Mouse (Mus musculus) cerebellum, postnatal 4 days (tissue): ENCODE results near the gene Gm29776.
A peak's percentile ranks its signal among the peaks of the same experiment; 100 is the strongest.

Experiments
- DNase-seq, 2 experiments: peaks; one replicate each; pipeline ENCODE4 v3.0.0; 2022; ENCODE audit warnings: low spot score in 2 of 2, mixed read lengths in 1 of 2

Gm29776 gene

DNA sequence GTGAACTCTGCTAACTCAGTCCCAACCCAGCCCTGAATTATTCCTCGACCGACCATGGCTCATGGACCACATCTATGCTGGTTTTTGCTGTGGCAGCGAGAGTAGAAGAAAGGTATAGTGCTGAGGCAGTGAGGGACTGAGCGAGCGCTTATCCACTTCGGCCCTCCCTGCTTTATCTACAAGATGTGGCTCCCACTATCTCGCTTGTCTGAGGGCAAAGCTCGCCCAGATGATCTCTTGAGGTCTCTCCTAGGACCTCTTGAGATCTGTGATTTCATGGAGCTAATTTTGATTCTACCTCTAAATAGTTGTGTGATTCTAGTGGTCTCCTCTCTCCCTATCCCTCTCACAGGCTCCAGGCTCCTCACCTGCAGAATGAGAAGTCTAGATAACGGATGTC lies 10.4 kb upstream of the Gm29776 start:
- no peak for DNase-seq

DNA sequence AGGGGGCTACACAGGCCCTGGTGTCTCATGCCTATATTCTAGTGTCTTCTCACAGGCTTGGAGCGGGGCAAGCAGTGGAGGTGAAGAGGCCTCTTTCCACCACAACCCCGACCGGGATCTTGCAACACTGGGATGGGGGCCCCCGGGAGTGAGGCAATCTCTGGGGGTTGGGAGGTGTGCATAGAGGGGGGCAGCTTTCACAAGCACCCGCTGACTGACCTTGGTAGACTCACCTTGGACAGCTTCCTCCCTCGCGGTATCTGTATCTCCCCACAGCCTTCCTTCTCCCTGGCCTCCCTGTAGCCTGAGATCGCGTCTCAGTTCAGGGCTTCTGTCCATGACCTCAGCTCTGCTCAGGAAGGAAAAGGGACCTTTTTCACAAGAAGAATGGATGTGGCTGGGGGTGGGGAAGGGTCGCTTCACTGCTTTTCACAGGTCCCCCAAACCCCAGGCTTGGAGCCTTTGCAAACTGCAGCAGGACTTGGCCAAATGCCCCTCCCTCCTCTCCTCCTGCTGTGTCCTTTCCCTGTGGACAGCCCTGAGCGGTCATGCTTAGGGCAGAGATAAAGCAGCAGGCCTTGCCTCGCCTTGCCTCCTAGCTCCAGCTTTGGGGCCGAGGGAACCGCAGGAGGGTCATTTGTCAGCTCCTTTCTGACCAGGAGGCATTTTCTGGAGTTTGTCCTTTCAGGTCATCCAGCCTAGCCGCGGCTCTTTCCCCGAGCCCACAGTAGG lies 8.1 kb upstream of the Gm29776 start:
- no peak for DNase-seq

DNA sequence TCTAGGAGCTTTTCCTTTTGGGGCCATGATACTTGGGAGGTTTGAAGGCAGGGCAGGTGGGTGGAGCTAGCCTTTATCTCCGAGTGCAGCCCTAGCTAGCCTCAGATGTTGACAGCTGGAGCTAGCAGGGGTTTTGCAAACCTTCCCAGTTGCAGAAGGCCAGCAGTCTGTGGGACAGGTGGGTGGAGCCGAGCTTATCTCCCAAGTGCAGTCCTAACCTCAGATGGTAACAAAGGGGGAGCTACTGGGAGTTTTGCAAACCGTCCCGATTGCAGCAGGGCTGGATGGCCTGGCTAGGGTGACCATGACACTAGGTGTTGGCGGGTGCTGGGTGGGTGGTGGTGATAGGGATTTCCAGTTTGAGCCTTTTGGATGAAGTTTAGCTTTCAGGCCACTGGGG lies 7.2 kb upstream of the Gm29776 start:
- DNase-seq, result no peak

DNA sequence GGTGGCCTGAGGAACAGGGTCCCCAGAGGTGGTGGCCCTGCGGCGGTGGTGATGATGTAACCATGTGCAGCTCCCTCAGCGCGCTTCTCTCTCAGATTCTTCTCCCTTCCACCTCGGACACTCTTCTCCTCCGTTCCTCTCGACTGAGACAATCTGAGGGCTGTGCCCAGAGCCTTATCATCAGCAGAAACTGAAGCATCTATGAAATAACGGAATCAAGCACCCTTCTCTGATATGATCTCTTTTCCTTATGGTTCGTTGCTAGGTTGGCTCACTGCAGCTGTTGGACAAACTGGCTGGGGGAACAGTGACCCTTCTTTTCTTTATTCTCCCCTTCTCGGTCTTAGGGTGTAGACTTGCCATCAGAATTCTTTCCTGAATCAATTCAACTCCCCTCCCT lies 4.6 kb upstream of the Gm29776 start:
- DNase-seq, result no peak

DNA sequence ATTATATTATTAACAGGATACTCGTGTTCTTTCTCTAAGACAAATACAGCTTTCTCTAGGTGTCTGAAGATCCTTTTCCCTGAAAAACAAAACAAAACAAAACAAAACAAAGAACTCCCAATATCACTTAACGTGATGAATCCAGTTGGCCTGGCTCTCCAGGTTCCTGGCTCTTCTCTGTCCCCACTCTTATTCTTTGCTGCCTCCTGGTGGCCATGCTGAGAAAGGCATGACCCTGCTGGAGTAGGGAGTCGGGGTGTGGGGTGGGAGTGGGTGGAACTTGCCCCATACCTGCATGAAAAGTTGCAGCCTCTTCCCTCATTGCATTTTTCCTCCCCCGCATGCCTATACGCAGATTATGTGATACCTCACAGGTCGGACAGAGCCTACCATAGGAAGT lies 2.7 kb upstream of the Gm29776 start:
- peak; percentile 74 to 77 for DNase-seq

DNA sequence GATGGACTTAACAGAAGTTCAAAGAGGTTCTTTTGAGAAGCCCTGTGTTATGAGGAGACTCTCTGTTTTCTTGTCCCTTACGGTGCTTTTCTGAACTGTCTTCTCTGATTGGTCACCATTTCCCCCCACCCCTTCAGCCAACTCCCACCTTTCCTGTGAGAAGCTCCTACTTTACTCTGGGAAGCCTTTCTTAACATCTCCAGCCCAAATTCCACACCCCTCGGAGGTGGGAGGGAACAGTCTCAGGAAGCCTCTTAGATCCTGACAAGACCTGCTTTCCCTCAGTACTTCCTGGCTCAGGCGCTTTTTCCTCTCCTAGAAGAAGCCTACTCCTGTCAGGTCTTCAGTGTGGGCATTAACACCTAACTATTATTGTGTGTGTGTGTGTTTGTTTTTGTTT lies 953 bp upstream of the Gm29776 start:
- no peak for DNase-seq

DNA sequence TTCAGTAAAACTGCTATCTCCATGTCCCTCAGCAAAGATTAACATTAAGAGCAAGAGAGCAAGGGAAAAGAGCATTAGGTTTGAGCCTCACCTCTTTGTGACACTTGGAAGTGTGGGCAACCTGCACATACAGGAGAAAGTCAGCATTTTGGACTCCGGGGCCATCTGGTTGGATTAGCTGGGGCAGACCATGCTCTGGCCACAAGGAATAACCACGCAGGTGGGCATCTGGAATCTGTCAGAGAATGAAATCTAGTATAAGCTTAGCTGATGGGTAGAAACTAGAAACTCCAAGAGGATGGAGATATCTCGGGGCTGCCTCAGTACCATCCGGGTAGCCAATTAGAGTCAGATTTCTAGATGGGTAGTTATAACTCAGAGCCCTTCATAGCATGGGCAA lies 1.9 kb downstream of the Gm29776 start:
- DNase-seq, result no peak

DNA sequence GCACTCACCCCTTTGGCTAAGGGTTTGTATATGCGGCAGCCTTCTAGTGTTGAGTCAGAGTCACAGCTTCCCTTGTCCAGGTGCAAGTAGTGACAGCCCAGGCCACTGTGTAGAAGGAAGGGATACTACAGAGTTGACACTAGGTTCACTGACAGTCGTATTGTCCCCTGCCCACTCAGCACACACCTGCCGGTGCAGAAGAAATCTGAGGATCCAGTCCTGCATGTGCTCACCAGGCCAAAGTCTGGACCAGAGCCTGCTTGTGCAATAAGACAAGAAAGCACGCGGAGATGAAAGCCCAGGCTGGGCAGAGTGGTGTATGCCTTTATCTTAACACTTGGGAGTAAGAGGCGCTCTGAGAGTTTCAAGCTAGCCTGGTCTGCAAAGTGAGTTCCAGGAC lies 3.6 kb downstream of the Gm29776 start:
- DNase-seq, result no peak

DNA sequence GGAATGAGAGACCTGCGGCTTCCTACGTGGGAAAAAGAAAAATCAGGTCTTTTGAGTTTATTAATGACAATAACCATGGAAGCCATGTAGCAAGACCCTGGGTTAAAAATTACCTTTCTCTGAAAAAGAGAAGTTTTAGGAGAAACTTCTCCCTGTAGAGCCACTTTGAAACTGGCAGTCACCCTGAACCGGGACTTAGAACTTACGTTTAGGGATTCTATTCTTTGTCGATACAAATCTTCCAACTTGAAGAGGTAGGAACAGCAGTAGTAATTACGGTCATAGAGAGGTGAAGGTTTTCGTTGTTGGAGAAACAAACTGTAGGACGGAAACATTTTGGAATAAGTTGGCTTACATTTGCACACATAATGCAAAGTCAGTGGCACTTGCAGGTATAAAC lies 11.4 kb downstream of the Gm29776 start:
- DNase-seq, result no peak

DNA sequence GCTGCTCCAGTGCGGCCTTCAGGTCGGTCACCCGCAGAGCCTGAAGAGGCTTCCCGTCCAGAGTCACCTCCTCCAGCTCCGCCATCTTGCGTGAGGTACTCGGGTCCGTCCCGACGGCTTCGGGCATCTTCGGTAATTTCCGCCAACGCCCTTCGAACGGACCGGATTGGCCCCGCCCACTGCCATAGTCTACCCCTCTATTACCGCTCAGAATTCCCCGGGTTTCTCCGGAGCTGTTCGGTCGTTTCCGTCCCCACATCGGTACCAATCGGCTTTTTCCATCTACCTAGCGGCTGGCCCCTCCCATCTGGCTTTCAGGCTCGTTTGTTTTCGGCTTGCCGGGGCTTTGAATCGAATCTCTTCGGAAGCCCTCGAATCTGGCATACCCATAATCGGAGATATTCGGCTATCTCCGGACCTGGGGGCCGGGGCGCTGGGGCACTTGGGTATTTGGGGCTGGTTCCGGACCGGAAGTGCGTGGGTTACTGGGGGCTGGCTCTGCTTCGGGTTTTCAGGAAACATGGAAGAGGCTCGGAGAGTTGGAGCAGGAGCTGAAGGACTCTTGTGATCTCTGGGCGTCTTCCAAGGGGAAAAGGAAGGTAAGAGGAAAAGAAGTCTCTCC lies 12.0 kb downstream of the Gm29776 start, which contains the start of gene Acin1:
Acin1 (minus strand) TSS at position 410 of the 622 bp plus-strand sequence.
- DNase-seq, result peak; percentile 100

DNA sequence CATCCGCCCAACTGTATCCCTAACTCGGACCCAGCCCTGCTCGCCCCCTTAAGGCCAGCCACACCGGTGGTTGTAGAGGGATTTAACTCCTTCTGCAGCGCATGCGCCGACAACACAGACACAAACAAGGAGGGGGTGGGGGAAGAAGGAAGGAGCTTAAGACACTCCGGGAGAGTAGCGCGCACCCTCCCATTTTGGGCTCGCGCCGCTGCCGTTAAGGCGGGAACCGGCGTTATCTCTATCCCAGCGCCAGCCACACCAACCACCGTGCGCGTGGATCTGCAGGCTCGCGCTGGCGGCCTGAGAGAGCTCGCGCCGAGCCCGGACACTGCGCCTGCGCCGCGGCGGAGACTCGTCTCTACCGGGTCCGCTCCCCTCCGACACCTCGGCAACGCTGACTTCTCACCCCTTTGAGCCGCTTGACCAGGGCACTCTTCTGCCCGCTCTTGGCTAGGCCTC lies 12.5 kb downstream of the Gm29776 start, which contains the start of gene 1700123O20Rik:
1700123O20Rik (plus strand) TSS at position 154 of the 459 bp plus-strand sequence.
- peak in 1 of 2 experiments; percentile 75 for DNase-seq

DNA sequence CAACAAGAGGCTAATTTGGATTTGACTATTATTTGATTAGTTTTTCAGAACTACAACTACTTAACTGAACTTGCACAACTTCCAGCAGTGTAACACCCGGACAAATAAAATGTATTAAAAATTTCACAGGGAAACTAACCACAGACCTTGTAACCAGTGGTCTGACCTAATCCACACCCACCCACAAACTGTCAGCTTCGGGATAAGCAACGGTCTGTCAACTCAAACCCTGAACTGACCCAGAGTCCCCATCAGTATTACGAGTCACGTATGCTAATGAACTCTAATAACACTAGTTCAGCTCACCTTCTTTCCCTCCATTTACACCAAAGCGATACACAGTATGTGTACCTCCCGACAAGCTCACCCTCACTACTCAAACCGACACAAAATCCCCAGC lies 13.2 kb downstream of the Gm29776 start:
- DNase-seq, result no peak

DNA sequence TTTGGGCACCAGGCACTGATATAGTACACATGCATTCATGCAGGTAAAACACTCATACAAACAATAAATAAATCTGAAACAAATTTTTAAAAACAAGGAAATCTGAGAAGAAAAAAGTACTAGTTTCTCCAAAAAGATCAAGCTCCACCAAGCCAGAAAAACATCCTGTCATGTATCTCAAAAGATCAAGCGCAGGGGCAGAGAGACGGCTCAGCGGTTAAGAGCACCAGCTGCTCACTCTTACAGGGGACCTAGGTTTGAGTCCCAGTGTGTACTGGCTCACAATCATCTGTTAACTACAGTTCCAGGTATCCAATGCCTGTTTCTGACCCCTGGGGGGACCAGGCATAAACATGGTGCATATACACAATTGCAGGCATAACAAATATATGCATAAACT lies 16.2 kb downstream of the Gm29776 start:
- DNase-seq, result no peak

DNA sequence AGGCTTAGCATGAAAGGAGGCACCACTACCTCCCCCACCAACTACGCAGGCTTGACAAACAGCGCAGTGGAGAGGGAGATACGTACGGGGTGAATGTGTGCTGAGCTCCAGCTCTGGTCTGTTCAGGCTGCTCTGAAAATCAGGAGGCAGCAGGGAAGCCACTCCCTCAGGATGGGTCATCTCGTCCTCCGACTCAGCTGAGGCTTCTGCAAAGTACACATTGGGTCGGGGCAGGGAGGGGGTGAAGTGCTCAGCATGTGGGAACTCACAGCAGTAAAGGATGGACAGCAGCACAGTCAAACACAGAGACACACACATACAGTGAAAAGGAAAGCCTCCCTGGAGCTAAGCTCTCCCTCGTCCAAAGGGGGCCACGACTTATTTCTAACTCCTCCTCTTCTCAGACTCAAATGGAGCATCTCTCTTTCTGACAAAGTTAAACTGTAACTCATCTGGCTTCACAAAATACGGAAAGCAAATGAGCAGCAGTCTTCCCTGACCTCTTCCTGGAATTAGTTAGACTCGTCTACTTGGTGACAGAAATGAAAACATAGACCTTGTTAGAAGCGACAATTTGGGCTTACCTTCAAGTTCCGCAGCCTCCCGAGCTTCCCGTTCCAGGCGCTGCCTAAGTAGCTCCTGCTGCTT lies 19.9 kb downstream of the Gm29776 start:
- DNase-seq, result no peak

DNA sequence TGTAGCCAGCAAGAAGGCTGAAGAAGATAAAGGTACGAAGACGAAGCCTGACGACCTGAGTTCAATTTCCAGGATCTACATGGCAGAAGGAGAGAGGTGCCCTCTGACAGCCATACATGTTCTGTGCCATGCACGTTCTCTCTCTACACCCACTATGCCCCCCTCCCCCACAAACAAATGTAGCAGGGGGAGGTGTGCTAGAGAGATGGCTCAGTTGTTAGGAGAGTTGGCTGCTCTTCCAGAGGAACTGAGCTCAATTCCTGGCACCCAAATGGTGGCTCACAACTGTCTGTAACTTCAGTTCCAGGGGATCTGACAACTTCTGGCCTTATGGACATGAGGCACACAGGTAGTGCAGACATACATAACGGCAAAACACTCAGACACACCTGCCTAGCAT lies 22.3 kb downstream of the Gm29776 start:
- DNase-seq, result no peak

DNA sequence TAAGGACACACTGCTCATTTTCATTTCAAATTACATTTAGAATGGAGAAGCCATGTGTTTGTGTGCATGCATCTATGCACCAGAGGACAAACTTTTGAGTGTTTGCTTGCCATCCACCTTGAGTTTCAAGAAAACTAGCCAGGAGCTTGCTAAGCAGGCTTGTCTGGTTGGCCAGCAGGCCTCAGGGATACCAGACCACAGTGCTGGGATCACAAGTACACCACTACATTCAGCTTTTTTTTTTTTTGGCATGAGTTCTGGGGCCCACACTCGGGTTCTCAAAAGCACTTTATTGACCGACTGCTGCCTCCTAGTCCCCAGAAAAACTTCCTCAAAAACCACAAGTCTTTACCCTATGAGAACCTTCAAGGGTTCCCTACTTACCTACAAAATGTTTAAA lies 24.3 kb downstream of the Gm29776 start:
- DNase-seq, result no peak

DNA sequence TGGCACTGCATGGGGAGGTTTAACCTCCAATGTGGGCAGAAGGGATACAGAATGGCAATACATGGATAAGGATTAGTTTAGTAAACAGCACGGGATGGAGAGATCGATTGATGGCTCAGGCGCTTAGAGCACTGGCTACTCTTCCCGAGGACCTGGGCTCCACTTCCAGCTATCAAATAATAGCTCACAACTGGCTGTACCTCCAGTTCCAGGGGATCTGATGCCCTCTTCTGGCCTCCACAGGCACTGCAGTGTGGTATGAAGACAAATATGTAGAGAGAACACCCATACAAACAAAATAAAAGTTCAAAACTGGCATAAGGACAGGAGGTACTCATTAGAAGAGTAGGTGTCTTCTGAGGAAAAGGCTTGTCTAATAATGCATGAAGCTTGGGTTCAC lies 29.3 kb downstream of the Gm29776 start:
- DNase-seq, result no peak

DNA sequence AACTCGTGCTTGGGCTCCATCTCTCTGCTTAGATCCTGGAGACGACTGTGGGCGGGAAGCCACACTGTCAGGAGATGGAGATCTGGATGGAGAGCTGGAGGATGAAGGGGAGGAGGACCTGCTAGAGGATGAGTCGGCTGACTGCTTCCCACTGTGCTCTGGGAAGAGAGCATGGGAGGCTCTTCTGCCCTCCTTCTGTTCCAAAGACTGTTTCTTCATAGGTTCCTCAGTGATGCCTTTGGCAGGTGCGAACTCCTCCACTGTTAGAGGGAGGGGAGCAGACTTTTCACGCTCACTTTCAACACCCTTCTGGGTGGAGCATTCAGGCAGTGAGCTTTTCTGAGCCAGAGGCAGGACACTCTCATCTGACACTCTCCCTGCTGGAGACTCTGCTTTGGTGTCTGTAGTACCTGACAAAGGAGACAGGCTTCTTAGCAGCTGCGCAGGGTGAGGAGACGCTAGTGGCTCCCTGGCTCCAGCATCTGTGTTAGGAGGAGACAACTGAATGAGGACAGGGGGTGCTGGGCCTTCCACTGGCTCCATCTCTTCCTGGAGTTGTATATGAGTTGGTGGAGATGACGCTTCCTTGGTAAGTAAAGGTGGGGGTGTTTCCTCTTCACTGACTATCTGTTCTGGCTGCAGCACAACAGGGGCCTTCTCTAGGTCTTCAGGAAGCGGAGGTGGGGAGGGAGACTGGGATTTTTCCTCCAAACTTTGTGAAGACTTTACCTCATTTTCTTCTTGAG lies 34.0 kb downstream of the Gm29776 start:
- DNase-seq, result no peak

DNA sequence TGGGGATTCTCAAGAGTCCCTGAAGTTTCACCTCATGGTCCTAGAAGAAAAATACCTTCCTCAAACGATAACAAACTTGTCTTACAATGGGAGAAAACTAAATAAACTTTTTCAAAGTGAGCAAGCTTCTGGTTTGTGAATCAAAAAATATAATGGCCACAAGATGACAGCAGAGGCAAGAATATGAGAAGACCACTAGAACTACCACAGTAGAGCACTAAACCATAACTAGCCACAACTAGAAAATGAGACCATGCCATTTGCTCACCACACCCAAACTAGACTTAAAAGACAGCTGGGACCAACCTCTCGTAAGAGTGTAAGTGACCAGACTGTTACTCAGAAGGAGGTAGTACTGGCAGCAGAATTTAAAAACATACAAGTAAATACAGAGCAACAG lies 38.6 kb downstream of the Gm29776 start:
- no peak for DNase-seq

DNA sequence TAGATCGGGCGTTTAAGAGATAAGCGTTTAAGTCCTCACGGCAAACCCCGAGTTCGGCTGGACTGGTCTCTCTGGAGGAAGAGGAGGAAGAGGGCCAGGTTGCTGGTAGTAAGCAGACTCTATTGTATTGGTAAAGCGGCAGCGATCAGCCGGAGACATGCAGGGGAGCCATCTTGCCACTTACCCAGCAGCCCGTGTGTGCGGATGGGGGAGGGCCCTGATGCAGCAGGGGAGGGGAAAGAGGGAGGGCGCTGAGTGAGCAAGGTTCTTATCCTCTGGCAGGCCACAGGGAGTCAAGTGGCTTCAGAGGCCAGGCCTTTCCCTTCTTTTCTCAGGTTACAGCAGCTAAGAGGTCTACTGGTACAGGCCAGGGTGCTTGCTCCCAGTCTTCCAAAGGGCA lies 45.1 kb downstream of the Gm29776 start:
- DNase-seq, result peak; percentile 57 to 74

DNA sequence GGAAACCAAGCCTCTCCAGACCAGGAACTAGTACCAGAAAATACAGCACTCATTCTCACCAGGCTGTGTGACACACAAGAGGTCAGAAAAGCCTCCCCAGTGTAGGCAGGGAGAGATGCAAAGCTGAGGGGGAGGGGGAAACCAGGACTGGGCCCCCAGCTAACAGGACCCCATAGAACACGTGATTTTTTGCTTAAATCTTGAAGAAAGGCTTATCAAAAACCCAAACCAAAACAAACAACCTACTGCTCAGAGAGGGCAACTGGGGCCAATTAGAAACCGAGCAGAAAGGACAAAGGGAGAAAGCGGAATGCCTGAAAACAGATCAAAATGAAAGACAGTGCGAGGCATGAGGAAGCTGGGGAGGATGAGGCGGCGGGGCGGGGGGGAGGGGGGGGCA lies 45.8 kb downstream of the Gm29776 start:
- DNase-seq, result no peak

DNA sequence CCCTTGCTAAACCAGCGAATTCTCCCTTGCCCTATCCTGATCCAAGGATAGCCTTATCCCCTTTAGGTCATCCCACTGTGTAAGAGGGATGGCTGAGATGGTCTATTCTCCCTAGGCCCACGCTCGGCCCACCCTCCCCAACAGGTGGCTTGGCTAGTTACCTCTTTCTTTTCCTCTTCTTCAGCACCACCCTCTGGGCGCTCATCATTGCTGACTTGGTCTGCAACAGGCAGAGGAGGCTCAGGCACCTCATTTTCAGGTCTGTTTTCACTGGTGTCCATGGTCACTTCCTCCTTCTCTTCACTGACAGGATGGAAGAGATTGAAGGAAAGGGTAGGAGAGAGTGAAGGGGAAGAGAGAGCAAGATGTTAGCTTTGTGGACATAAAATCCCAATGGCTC lies 47.1 kb downstream of the Gm29776 start:
- no peak for DNase-seq
